Mouse (Mus musculus) MEL (cell line): Measurements from ENCODE around the gene Sfxn4. TPM values are rescaled to one million over a fixed set of nuclear protein-coding genes. Genes with fewer than 3 reads are reported as not detected.

ENCODE experiments used
- DNase-seq: peaks from one replicate; pipeline ENCODE4 v3.0.0; 2011; ENCODE audit warnings: low read depth, low spot score
- H3K27ac ChIP-seq: 2 replicates; pipeline ENCODE4 v1.5.1; 2012; ENCODE audit warnings: low read depth, mild to moderate bottlenecking, control low read depth, low read length, moderate library complexity; ENCODE audit not compliant: control insufficient read depth
- H3K27me3 ChIP-seq, 2 experiments: fragments of 150-350 bp in 1 of 2; sonication (generic) in 1 of 2; 2 replicates each; pipeline ENCODE4 v1.6.1; 2012; ENCODE audit warnings: low read length in 2 of 2, mild to moderate bottlenecking in 2 of 2, improper control_type of control experiment in 1 of 2, moderate library complexity in 1 of 2; ENCODE audit not compliant: insufficient read depth in 2 of 2, control insufficient read depth in 1 of 2
- H3K36me3 ChIP-seq, 2 experiments: 2 replicates each; pipeline ENCODE4 v1.6.1; 2012 to 2014; ENCODE audit warnings: low read length in 2 of 2, improper control_type of control experiment in 1 of 2, inconsistent platforms in 1 of 2, mild to moderate bottlenecking in 1 of 2; ENCODE audit not compliant: insufficient read depth in 2 of 2, control insufficient read depth in 1 of 2
- H3K4me1 ChIP-seq, 2 experiments: fragments of 150-350 bp in 1 of 2; sonication (generic) in 1 of 2; 2 replicates each; pipeline ENCODE4 v1.6.1; 2012; ENCODE audit warnings: low read length in 2 of 2, improper control_type of control experiment in 1 of 2, mild to moderate bottlenecking in 1 of 2; ENCODE audit not compliant: insufficient read depth in 2 of 2, control insufficient read depth in 1 of 2
- H3K4me3 ChIP-seq, 2 experiments: fragments of 150-350 bp in 1 of 2; sonication (generic) in 1 of 2; 2 replicates each; pipeline ENCODE4 v1.5.1; 2012; ENCODE audit warnings: low read depth in 2 of 2, low read length in 2 of 2, mild to moderate bottlenecking in 2 of 2, moderate library complexity in 2 of 2, control low read depth in 1 of 2, improper control_type of control experiment in 1 of 2; ENCODE audit not compliant: control insufficient read depth in 1 of 2, insufficient read depth in 1 of 2
- H3K79me2 ChIP-seq: 2 replicates; pipeline ENCODE4 v1.6.1; 2012; ENCODE audit warnings: mild to moderate bottlenecking, low read length, moderate library complexity; ENCODE audit not compliant: control insufficient read depth, poor library complexity, insufficient read depth
- H3K9ac ChIP-seq: 2 replicates; pipeline ENCODE4 v1.6.1; 2012; ENCODE audit warnings: low read depth, mild to moderate bottlenecking, control low read depth, low read length, moderate library complexity; ENCODE audit not compliant: control insufficient read depth, poor library complexity, severe bottlenecking
- H3K9me3 ChIP-seq: fragments of 150-350 bp; sonication (generic); replicated peaks from 2 replicates; pipeline ENCODE4 v1.6.1; 2012; ENCODE audit warnings: mild to moderate bottlenecking, low read length, improper control_type of control experiment, moderate library complexity; ENCODE audit not compliant: insufficient read depth
- BHLHE40 ChIP-seq: IDR thresholded peaks from 2 replicates; pipeline ENCODE4 v1.6.1; 2012; ENCODE audit warnings: low read depth, mild to moderate bottlenecking, inconsistent platforms, low read length, improper control_type of control experiment, borderline replicate concordance
- CHD1 ChIP-seq: IDR thresholded peaks from 2 replicates; pipeline ENCODE4 v1.6.1; 2012; ENCODE audit warnings: low read depth, mild to moderate bottlenecking, inconsistent platforms, low read length, improper control_type of control experiment
- EP300 ChIP-seq, 2 experiments: IDR thresholded peaks; 2 replicates each; pipeline ENCODE4 v1.6.1; 2011; ENCODE audit warnings: improper control_type of control experiment in 2 of 2, low read length in 2 of 2, low read depth in 1 of 2, mild to moderate bottlenecking in 1 of 2
- ETS1 ChIP-seq: IDR thresholded peaks from 2 replicates; pipeline ENCODE4 v1.6.1; 2012; ENCODE audit warnings: low read depth, mild to moderate bottlenecking, inconsistent platforms, low read length, improper control_type of control experiment, moderate library complexity
- GATA1 ChIP-seq: IDR thresholded peaks from 2 replicates; pipeline ENCODE4 v1.6.1; 2011; ENCODE audit warnings: low read depth, low read length, improper control_type of control experiment
- HCFC1 ChIP-seq: IDR thresholded peaks from 2 replicates; pipeline ENCODE4 v1.6.1; 2012; ENCODE audit warnings: low read depth, mild to moderate bottlenecking, inconsistent platforms, low read length, improper control_type of control experiment, moderate library complexity
- KAT2A ChIP-seq: conservative IDR thresholded peaks from 2 replicates; pipeline ENCODE4 v1.6.1; 2012; ENCODE audit warnings: low read depth, low read length, improper control_type of control experiment, inconsistent platforms
- MAX ChIP-seq: IDR thresholded peaks from 2 replicates; pipeline ENCODE4 v1.6.1; 2011; ENCODE audit warnings: low read length, improper control_type of control experiment
- MAZ ChIP-seq: IDR thresholded peaks from 2 replicates; pipeline ENCODE4 v1.6.1; 2012; ENCODE audit warnings: low read depth, mild to moderate bottlenecking, inconsistent platforms, low read length, improper control_type of control experiment
- MXI1 ChIP-seq: IDR thresholded peaks from 2 replicates; pipeline ENCODE4 v1.6.1; 2011; ENCODE audit warnings: mild to moderate bottlenecking, low read depth, low read length, improper control_type of control experiment
- MYC ChIP-seq: IDR thresholded peaks from 2 replicates; pipeline ENCODE4 v1.6.1; 2011; ENCODE audit warnings: low read depth, mild to moderate bottlenecking, low read length, improper control_type of control experiment, moderate library complexity
- NELFE ChIP-seq: IDR thresholded peaks from 2 replicates; pipeline ENCODE4 v1.6.1; 2011; ENCODE audit warnings: low read depth, low read length, improper control_type of control experiment
- POLR2A ChIP-seq, 2 experiments: IDR thresholded peaks; 2 replicates each; pipeline ENCODE4 v1.6.1; 2011 to 2012; ENCODE audit warnings: low read length in 2 of 2, mild to moderate bottlenecking in 2 of 2, control low read depth in 1 of 2, improper control_type of control experiment in 1 of 2, low read depth in 1 of 2, moderate library complexity in 1 of 2; ENCODE audit not compliant: control insufficient read depth in 1 of 2, insufficient read depth in 1 of 2, poor library complexity in 1 of 2
- POLR2AphosphoS2 ChIP-seq: IDR thresholded peaks from 2 replicates; pipeline ENCODE4 v1.6.1; 2011; ENCODE audit warnings: low read length, improper control_type of control experiment
- POLR2AphosphoS5 ChIP-seq: IDR thresholded peaks from 2 replicates; pipeline ENCODE4 v1.6.1; 2012; ENCODE audit warnings: low read depth, borderline replicate concordance, mild to moderate bottlenecking, inconsistent platforms, low read length, moderate library complexity, mixed read lengths
- RCOR1 ChIP-seq: IDR thresholded peaks from 2 replicates; pipeline ENCODE4 v1.6.1; 2012; ENCODE audit warnings: low read depth, mild to moderate bottlenecking, inconsistent platforms, low read length, improper control_type of control experiment
- SIN3A ChIP-seq: IDR thresholded peaks from 2 replicates; pipeline ENCODE4 v1.6.1; 2012; ENCODE audit warnings: low read length, improper control_type of control experiment, inconsistent platforms
- SMC3 ChIP-seq: IDR thresholded peaks from 2 replicates; pipeline ENCODE4 v1.6.1; 2011; ENCODE audit warnings: low read depth, low read length, improper control_type of control experiment
- TAL1 ChIP-seq: IDR thresholded peaks from 2 replicates; pipeline ENCODE4 v1.6.1; 2012; ENCODE audit warnings: mild to moderate bottlenecking, inconsistent platforms, low read length, moderate library complexity, mixed read lengths
- TBP ChIP-seq: IDR thresholded peaks from 2 replicates; pipeline ENCODE4 v1.8.0; 2011; ENCODE audit warnings: low read depth, low read length, improper control_type of control experiment
- UBTF ChIP-seq: IDR thresholded peaks from 2 replicates; pipeline ENCODE4 v1.6.1; 2012; ENCODE audit warnings: low read depth, mild to moderate bottlenecking, inconsistent platforms, low read length, improper control_type of control experiment, moderate library complexity, borderline replicate concordance; ENCODE audit not compliant: insufficient read depth
- USF2 ChIP-seq, 2 experiments: IDR thresholded peaks; 2 replicates each; pipeline ENCODE4 v1.6.1; 2011 to 2012; ENCODE audit warnings: improper control_type of control experiment in 2 of 2, low read length in 2 of 2, borderline replicate concordance in 1 of 2, inconsistent platforms in 1 of 2, low read depth in 1 of 2, mild to moderate bottlenecking in 1 of 2; ENCODE audit not compliant: insufficient read depth in 1 of 2
- ZC3H11A ChIP-seq: IDR thresholded peaks from 2 replicates; pipeline ENCODE4 v1.6.1; 2012; ENCODE audit warnings: low read depth, mild to moderate bottlenecking, inconsistent platforms, low read length, improper control_type of control experiment
- ZKSCAN1 ChIP-seq: IDR thresholded peaks from 2 replicates; pipeline ENCODE4 v1.6.1; 2012; ENCODE audit warnings: low read depth, mild to moderate bottlenecking, inconsistent platforms, low read length, improper control_type of control experiment, moderate library complexity
- ZMIZ1 ChIP-seq: IDR thresholded peaks from 2 replicates; pipeline ENCODE4 v1.6.1; 2012; ENCODE audit warnings: low read depth, mild to moderate bottlenecking, inconsistent platforms, low read length, improper control_type of control experiment, moderate library complexity
- polyA plus RNA-seq, 2 experiments: library from polyadenylated mRNA; stranded (reverse) in 1 of 2; unstranded in 1 of 2; fragments of >175 nt in 1 of 2; fragments of >200 nt in 1 of 2; gene quantifications; 2 replicates each; pipeline versions ENCODE4 v1.2.1 to v1.2.4; 2012; ENCODE audit warnings: low replicate concordance in 2 of 2, low read depth in 1 of 2; ENCODE audit not compliant: insufficient read length in 2 of 2, insufficient read depth in 1 of 2, missing spikeins in 1 of 2
- total RNA-seq: library from RNA; depleted of rRNA; stranded (reverse); fragments of 300-350 nt; gene quantifications from 2 replicates; pipeline ENCODE4 v1.2.3, GENCODE M21; 2012

Gene Sfxn4
- total and polyA plus RNA-seq, 3 experiments = 1.3 to 9.3 TPM; not detected in 1

- H3K9me3 ChIP-seq = no peaks in the 10 kb centered on the region
- DNase-seq = peak; percentile 61
- peaks cover 55% of the 10 kb centered on the region for H3K79me2 ChIP-seq
- no peaks in the 10 kb centered on the region for H3K27me3 ChIP-seq
- TF ChIP-seq POLR2AphosphoS2 (0 out of 2 replicates have a peak, but pooled peaks have one; percentile 59), UBTF (no peak), CHD1 (peak; percentile 98), USF2 (IDR thresholded peaks at IDR 0.05; ENCODE audit: borderline replicate concordance in 1 of 2, insufficient read depth in 1 of 2, low read depth in 1 of 2, low read length in 2 of 2) (no peak), KAT2A (no peak), SIN3A (peak; percentile 76), MXI1 (peak; percentile 84), HCFC1 (no peak), ZMIZ1 (peak; percentile 44; the same call in 1 of the 2 replicates), TBP (no peak), GATA1 (peak; percentile 25; the same call in 1 of the 2 replicates), ZKSCAN1 (no peak), TAL1 (no peak)
- H3K36me3 ChIP-seq = peaks cover 26 to 59% of the 10 kb centered on the region in 2 experiments
- peak overlapping the region; percentile 85 to 87 for H3K4me3 ChIP-seq
- peak overlapping the region; percentile 99 for H3K9ac ChIP-seq
- peaks cover 25 to 49% of the 10 kb centered on the region in 2 experiments for H3K4me1 ChIP-seq
- H3K27ac ChIP-seq = peak overlapping the region; percentile 94
Observed at GRCm38 (mm10) chr19:60789452-60789851, 71.8 kb downstream of the Sfxn4 start.

GRCm38 (mm10) chr19:60788214-60788960 lies 72.9 kb downstream of the Sfxn4 start:
- H3K9me3 ChIP-seq = no peaks in the 10 kb centered on the region
- no peaks in the 10 kb centered on the region for H3K27me3 ChIP-seq
- H3K4me1 ChIP-seq = peaks cover 23 to 41% of the 10 kb centered on the region in 2 experiments
- TF ChIP-seq MAX = peak; percentile 79
- no peak for TF ChIP-seq TAL1
- no peak for TF ChIP-seq ZC3H11A
- TF ChIP-seq POLR2AphosphoS2 = peak; percentile 52; the same call in 1 of the 2 replicates
- TF ChIP-seq POLR2AphosphoS5 = no peak
- TF ChIP-seq POLR2A (IDR thresholded peaks at IDR 0.05; ENCODE audit: control insufficient read depth in 1 of 2, insufficient read depth in 1 of 2, low read depth in 1 of 2, low read length in 2 of 2, poor library complexity in 1 of 2) = 0 out of 4 replicates have a peak, but pooled peaks of 1 of the 2 experiments have one; percentile 11
- peak; percentile 20; the same call in 1 of the 2 replicates for TF ChIP-seq NELFE
- TF ChIP-seq BHLHE40 = peak; percentile 70; the same call in 1 of the 2 replicates
- peak; percentile 88 for TF ChIP-seq SIN3A
- no peak for TF ChIP-seq MAZ
- TF ChIP-seq CHD1 = peak; percentile 91
- peak; percentile 74; the same call in 1 of the 2 replicates for TF ChIP-seq MYC
- TF ChIP-seq RCOR1 = 0 out of 2 replicates have a peak, but pooled peaks have one; percentile 18
- no peak for TF ChIP-seq UBTF
- TF ChIP-seq EP300 (IDR thresholded peaks at IDR 0.05; ENCODE audit: low read depth in 1 of 2, low read length in 2 of 2) = peak; percentile 15 to 18; a peak in 2 of 4 replicates
- TF ChIP-seq MXI1 = peak; percentile 99
- 0 out of 2 replicates have a peak, but pooled peaks have one; percentile 1 for TF ChIP-seq SMC3
- 0 out of 2 replicates have a peak, but pooled peaks have one; percentile 20 for TF ChIP-seq ETS1
- peak; percentile 36; the same call in 1 of the 2 replicates for TF ChIP-seq TBP
- peak overlapping the region; percentile 99 for H3K9ac ChIP-seq
- H3K79me2 ChIP-seq = peaks cover 65% of the 10 kb centered on the region
- peak; percentile 75 for DNase-seq
- no peak overlapping the region for H3K27ac ChIP-seq
- peaks cover 33 to 61% of the 10 kb centered on the region in 2 experiments for H3K36me3 ChIP-seq
- peak overlapping the region; percentile 58 to 85 for H3K4me3 ChIP-seq
